Mouse (Mus musculus): ENCODE results near the gene Pde2a.

Gene Pde2a

DNA sequence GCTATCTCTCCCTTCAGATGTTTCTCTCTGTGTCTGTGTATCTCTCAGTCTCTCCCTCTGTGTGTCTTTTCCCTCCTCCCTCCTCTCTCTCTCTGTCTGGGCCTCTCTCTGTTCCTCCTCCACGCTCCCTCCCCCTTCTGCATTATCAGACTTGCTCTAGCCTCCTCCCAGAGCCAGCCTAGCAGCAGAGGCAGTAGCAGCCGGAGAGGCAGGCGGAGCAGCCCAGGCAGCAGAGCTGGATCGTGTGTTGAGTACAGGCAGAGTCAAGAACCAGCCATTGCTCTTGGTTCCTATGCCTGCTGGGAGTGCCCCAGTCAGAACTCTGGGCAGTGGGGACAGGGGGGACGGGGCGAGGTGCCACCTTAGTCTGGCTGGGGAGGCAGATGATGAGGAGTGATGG lies at the start of gene Pde2a:
Gene Pde2a (plus strand): TSS at position 163 of the 400 bp plus-strand sequence.
- DNase-seq (ENCODE audit: low read depth): no peak

DNA sequence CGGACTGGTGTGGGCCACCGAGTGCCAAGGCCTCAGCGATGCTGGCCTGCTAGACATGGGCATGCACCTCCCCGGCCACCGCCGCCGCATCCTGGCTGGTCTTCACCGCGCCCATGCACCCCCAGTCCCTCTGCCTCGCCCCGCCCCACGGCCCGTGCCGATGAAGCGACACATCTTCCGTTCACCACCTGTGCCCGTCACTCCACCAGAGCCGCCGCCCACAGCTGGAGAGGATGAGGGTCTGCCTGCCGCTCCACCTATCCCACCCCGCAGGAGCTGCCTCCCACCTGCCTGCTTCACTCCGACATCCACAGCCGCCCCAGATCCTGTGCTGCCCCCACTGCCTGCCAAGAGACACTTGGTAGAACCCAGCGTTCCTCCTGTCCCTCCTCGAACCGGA lies 48.4 kb upstream of the Pde2a start:
- no peak for DNase-seq (ENCODE audit: low read depth)

DNA sequence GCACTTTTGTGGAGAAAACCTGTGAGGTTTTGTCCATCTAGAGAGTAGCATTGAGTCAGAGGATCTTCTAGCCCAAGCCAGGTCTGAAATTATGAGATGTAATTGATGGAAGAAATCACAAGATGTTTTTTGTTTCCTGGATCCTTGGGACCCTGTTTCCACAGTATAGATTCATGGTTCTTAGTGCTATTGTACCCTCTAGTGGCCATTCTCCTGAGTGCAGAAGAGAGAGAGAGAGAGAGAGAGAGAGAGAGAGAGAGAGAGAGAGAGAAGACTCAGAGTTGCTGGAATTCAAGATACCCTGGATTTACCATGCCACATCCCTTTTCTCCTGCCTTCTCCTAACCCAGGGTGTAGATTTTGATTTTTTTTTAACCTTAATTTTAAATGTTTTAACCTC lies 47.3 kb upstream of the Pde2a start:
- DNase-seq (ENCODE audit: low read depth): peak; percentile 81

DNA sequence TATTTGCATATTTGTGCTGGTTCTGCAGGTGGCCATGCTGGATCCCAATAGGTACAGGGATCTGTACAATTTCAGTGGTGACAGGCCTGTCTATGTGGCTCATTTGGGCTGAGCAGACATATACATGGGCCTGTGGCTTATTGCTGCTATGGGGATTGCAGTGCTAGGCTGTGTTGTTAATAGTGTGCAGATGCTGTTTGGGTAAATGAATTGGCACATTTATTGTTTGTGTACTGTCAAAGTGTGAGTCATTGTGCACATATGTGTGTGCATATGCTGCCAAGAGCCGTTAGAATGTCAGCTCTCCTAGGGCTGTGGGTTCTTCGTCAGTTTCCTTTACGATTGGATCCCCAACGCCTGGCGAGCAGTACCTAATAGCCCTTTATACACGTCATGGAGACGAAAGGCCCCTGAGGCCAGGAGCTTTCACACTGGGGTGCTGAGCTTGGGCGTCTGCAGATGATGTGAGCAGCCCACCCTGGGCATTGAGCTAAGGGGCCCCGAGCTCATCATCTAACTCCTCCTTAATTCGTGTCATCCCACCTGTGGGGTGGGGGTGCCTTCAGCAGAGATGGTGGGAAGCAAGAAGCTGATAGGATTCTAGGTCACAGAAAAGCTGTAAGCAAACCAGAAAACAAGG lies 44.7 kb upstream of the Pde2a start:
- peak; percentile 44 for DNase-seq (ENCODE audit: low read depth)

GRCm38 (mm10) chr7:101377741-101378262 lies 43.7 kb upstream of the Pde2a start:
- DNase-seq (ENCODE audit: low read depth): peak; percentile 92

GRCm38 (mm10) chr7:101378285-101378684 lies 43.2 kb upstream of the Pde2a start:
- no peak for DNase-seq (ENCODE audit: low read depth)

- DNase-seq (ENCODE audit: low read depth): no peak
Measured at GRCm38 (mm10) chr7:101378796-101379465, 42.6 kb upstream of the Pde2a start.

GRCm38 (mm10) chr7:101379732-101380131 lies 41.8 kb upstream of the Pde2a start:
- DNase-seq (ENCODE audit: low read depth): peak; percentile 39

- DNase-seq (ENCODE audit: low read depth): no peak
Measured at GRCm38 (mm10) chr7:101381512-101381911, 40.0 kb upstream of the Pde2a start.

GRCm38 (mm10) chr7:101382378-101382777 lies 39.1 kb upstream of the Pde2a start:
- peak; percentile 59 for DNase-seq (ENCODE audit: low read depth)

DNA sequence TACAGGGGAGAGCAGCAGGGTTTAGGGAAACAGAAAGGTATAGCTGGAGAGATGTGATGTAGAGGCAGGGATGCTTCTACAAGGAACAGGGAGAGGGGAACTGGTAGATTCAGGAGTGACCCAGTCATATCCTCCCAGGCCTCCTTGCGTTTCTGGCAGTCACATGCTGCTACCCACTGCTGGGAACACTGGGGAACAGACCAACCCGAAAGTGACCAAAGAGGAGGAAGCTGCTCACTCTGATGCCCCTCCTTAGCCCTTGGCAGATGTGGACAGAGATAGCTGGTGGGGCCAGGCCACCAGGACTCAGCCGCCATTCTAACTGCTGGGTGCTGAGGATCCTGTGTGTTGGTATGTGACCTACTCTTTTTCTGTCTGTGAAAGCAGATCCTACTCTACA lies 37.7 kb upstream of the Pde2a start:
- DNase-seq (ENCODE audit: low read depth): peak; percentile 85

GRCm38 (mm10) chr7:101384931-101385330 lies 36.6 kb upstream of the Pde2a start:
- DNase-seq (ENCODE audit: low read depth): no peak

- DNase-seq (ENCODE audit: low read depth): no peak
Measured at GRCm38 (mm10) chr7:101385331-101385733, 36.2 kb upstream of the Pde2a start.

DNA sequence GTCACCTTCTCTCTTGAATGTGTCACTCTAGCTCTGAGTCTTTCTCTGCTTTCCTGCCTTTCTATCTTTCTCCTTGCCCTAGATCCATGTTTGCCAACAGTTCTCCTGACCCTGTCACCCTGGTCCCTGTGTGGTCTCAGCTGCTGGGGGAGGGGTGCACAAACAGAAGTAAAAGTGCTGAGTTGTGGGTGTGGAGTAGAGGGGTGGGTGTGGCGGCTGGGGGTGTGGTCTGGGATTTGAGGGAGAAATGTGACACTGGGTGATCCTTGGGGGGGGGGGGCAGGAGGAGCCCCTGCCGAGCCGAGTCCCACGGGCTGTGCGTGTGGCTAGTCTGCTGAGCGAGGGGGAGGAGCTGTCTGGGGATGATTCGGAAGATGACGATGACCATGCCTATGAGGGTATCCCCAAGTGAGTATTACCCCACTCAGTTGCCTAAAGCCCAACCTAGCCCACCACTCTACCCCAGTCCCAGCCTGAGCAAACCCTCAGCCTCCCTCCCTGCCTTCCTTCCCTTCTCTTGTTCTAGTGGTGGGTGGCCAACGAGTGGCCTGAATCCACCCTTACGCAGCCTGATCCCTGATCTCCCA lies 35.5 kb upstream of the Pde2a start:
- DNase-seq (ENCODE audit: low read depth): no peak

GRCm38 (mm10) chr7:101389256-101389655 lies 32.2 kb upstream of the Pde2a start:
- DNase-seq (ENCODE audit: low read depth): peak; percentile 94

DNA sequence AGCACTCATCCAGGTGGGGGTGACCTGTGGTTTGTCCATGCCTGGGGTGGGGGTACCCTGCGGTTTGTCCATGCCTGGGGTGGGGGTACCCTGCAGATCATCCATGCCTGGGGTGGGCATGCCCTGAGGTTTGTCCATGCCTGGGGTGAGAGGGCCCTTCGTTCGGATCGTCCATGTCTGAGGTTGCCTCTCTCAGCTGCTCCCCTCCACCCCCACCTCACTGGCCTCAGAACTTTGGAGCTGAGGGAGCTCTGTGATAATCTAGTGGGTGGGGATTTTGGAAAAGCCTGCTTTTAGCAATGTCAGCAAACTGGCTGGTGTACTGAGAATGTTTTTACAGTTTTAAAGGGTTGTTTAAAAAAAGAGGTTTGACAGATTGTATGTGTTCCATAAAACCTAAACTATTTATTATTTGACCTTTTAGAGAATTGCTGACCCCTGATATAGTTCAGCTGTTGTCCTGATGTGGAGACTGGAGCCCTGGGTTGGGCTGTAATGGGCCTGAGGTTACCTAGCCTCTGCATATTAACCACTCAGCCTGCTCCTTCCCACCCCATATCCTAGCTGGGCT lies 29.5 kb upstream of the Pde2a start:
- no peak for DNase-seq (ENCODE audit: low read depth)

DNA sequence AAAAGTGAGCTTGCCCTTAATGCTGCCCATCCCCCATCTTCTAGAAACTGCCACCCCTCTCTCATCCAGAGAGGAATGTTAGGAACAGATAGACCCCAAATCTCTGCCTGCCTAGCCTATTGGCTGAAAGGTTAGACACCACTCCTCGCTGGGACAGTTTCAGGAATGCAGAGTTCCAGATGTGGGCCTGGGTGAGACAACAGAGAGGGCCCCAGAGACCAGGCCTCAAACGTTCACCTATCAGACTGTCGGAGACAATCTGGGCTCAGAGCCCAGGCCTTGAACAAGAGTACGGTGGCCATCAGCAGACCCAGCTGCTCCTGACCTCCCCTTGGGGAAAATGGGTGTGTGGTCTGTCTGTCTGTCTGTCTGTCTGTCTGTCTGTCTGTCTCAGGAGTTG lies 28.5 kb upstream of the Pde2a start:
- DNase-seq (ENCODE audit: low read depth): no peak

GRCm38 (mm10) chr7:101393694-101394504 lies 27.6 kb upstream of the Pde2a start:
- no peak for DNase-seq (ENCODE audit: low read depth)

GRCm38 (mm10) chr7:101394569-101394968 lies 26.9 kb upstream of the Pde2a start:
- DNase-seq (ENCODE audit: low read depth): no peak

DNA sequence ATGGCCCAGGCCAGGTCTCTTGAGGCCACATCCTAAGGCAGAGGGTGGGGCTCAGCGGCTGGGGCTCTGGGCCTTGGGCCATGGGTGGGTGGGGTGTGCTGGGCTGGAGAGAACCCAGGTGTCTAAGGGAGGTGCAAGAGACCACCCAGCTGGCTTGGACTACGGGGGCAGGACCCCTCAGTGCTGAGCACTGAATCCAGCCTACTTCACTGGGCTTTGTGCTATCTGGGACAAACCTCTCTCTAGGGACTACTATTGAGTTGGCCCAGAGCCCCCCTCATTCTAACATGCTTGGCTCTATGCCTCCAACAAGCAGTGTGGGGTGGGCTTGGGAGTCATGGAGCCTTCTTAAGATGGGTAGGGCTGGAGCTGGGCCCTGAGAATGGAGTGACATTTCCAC lies 26.0 kb upstream of the Pde2a start:
- DNase-seq (ENCODE audit: low read depth): no peak

DNA sequence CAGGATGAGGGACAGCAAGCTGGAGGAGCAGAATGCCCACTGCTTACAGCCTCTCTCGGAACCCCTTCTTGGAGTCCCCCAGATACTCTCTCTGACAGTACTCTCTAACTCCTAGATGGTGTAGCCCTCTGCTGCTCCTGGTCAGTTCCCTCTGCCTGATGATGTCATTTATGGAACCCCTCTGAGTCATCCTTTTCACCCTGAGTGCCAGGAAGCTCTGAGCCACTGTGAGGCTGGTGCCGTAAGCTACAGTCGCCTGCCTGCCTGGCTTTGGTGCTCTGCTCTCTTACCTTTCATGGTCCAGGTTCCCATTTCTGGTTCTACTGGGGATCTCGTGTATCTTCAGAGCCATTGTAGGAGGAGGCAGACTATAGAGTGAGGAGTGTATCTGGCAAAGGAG lies 24.3 kb upstream of the Pde2a start:
- DNase-seq (ENCODE audit: low read depth): peak; percentile 37

- no peak for DNase-seq (ENCODE audit: low read depth)
Measured at GRCm38 (mm10) chr7:101401510-101401909, 20.0 kb upstream of the Pde2a start.

All from 416B (cell line).